Mouse (Mus musculus) heart, postnatal 36 days (tissue): Measurements from ENCODE around the gene Dop1b. TPM values are rescaled to one million over a fixed set of nuclear protein-coding genes. Genes with fewer than 3 reads are reported as not detected.

Source experiments
- total RNA-seq, 2 experiments: library from RNA; stranded (reverse); gene quantifications; 2 replicates each; pipeline ENCODE4 v1.2.3; 2021

Dop1b gene
- total RNA-seq, 2 experiments from 2014 or later = 16.8 to 18.1 TPM

Other genes with a start within 250 kb of the Dop1b start
- 1 to 10 TPM; 1.3 to 3.0 TPM for gene Setd4, start 107.8 kb upstream of the Dop1b start, total RNA-seq
- gene Cbr1, start 106.1 kb upstream of the Dop1b start, total RNA-seq = 10 to 100 TPM; 25.5 to 26.2 TPM
- under 1 TPM; 0.68 to 0.94 TPM for gene Gm5678, start 83.8 kb upstream of the Dop1b start, total RNA-seq
- 1 to 10 TPM; 2.9 to 3.6 TPM for gene Cbr3, start 28.7 kb upstream of the Dop1b start, total RNA-seq
- 10 to 100 TPM; 14.9 to 18.0 TPM for gene Morc3, start 120.2 kb downstream of the Dop1b start, total RNA-seq
- gene Chaf1b, start 172.0 kb downstream of the Dop1b start, total RNA-seq = 1 to 10 TPM in 1 of 2 experiments, under 1 TPM in 1; 0.92 to 1.4 TPM